Mouse (Mus musculus) gonadal fat pad, adult 2 months (tissue): ENCODE data around the gene Ctc1. TPM values are rescaled to one million over a fixed set of nuclear protein-coding genes. Genes with fewer than 3 reads are reported as not detected.

ENCODE experiments used
- DNase-seq: peaks from one replicate; pipeline ENCODE4 v3.0.0-alpha.2; 2012; ENCODE audit warnings: low read depth
- polyA plus RNA-seq: library from polyadenylated mRNA; depleted of rRNA; stranded (reverse); fragments of >200 nt; gene quantifications from 2 replicates; pipeline ENCODE4 v1.2.3, GENCODE M21; 2012

The Ctc1 gene
- polyA plus RNA-seq, 1 experiment: 39.8 TPM

DNA sequence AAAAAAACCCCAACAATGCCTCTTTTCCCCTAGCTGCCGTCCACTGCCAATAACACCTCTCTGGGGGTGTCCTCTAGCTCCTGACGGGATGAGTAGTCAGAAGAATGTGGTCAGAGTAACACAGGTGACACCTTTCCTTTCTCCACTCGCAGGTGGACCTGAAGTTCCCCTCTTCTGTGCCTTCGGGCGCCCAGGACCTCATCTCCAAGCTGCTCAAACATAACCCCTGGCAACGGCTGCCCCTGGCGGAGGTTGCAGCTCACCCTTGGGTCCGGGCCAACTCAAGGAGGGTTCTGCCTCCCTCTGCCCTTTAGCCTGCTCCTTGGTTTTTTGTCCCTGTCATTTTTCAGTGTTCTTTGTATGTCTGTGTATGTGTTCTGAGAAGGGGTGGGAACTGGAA, 35.0 kb downstream of the Ctc1 start:
- no peak for DNase-seq

DNA sequence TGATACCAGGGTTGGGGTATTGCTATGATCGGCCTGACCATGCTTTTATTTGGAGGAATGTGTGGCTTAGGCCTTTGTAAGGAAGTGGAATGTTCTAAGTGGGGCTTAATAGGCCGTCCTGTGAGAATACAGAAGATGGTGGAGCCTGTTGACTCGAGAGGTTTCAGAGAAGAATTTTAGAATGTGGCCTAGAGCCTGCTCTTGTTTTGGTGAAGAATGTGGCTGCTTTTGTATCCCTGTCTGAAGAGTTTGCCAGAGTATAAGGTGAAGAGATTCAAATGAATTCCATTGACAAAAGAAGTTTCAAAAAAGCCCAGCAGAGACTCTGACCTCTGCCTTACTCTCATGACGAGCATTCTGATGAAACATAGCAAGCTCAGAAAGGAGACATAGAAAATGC, 36.1 kb downstream of the Ctc1 start:
- DNase-seq: no peak

DNA sequence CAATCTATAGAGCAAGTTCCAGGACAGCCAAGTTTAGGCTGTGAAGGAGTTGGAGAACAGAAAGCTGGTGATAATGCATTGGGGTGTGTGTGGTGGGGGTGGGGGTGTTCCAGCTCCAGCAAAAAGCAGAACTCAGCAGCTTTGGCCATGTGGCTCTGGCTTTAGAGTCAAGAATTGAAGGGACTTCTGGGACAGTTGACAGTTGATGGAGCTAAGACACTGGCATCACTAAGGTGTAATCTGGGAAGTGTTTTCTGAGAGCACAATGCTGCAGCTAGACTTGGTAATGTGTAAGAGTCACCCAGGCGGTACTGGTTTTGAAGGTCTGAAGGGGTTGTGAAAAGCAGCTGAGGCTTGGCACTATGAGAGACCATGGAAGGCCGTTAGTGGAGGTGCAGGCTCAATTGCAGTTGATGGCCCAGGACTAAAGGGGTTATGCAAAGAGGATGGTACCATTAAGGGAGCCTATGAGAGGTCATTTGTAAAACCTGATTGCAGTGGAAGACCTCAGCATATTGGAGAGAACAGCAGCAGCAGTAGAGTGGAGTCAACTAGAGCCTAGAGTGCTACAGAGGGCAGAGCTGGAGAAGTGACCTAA, 37.2 kb downstream of the Ctc1 start:
- DNase-seq: no peak

- no peak for DNase-seq
Measured at GRCm38 (mm10) chr11:69053848-69054247, 38.1 kb downstream of the Ctc1 start.

GRCm38 (mm10) chr11:69058265-69058664, 42.6 kb downstream of the Ctc1 start:
- no peak for DNase-seq

GRCm38 (mm10) chr11:69058729-69059356, 43.1 kb downstream of the Ctc1 start:
- DNase-seq: no peak

GRCm38 (mm10) chr11:69059357-69059974, 43.8 kb downstream of the Ctc1 start, which contains the start of gene Borcs6:
TSS of gene Borcs6 (plus strand) at chr11:69059717.
- no peak for DNase-seq

GRCm38 (mm10) chr11:69059975-69060411, 44.3 kb downstream of the Ctc1 start:
- no peak for DNase-seq

GRCm38 (mm10) chr11:69060448-69061254, 44.9 kb downstream of the Ctc1 start:
- no peak for DNase-seq

DNA sequence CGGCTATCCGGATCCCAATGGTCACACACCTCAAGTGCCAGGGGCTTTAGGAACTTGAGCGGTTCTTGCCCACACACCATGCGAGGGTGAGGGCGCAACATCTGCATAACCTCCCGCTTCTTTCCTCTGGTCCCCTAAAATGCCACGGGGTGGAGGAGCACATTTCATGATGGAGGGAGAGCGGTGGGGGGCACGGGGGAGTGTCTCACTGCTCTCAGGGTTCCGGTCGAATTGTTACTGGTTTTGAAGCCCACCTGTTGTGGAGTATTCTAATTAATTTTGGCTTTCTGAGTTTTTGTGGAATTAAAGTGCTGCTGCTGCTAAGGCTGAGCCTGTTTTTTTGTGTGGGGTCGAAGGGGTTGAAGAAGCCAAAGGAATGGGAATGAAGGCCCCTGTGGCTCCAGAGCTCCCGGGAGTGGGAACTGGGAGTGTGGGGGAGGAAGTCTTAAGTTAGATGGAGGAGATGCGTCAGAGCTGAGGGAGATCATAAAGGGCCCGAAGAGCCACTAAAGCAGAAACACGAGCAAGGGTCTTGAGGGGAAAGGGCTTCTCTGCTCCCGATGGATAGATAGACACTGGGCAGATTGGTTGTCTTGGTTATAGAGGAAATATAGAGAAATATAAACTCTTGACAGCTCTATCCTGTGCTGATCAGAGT, 45.7 kb downstream of the Ctc1 start:
- DNase-seq: no peak

DNA sequence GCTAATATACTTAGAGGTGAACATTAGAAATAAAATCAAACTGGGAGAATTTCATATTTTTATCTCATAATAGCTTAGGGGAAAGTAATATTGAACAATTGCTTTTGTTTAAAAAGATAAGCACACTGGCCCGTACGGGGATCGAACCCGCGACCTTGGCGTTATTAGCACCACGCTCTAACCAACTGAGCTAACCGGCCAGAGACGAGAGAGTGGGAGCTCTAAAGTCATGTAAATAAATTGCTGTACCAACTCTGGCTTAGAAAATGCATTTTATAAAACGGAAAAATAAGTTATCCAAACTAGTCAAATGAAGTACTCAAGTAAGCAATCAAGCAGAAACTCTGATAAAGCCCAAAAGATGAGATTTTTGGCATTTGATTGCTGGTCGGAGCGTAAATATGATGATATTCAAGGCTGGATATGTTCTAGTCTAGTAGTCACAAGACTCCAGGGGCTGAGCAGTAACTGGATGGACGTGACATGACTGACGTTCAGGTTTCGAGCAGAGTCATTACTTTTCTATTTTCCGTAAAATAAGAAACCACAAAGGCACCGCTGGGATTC, 46.6 kb downstream of the Ctc1 start:
- DNase-seq: no peak

- no peak for DNase-seq
Measured at GRCm38 (mm10) chr11:69062761-69063224, 47.1 kb downstream of the Ctc1 start.

DNA sequence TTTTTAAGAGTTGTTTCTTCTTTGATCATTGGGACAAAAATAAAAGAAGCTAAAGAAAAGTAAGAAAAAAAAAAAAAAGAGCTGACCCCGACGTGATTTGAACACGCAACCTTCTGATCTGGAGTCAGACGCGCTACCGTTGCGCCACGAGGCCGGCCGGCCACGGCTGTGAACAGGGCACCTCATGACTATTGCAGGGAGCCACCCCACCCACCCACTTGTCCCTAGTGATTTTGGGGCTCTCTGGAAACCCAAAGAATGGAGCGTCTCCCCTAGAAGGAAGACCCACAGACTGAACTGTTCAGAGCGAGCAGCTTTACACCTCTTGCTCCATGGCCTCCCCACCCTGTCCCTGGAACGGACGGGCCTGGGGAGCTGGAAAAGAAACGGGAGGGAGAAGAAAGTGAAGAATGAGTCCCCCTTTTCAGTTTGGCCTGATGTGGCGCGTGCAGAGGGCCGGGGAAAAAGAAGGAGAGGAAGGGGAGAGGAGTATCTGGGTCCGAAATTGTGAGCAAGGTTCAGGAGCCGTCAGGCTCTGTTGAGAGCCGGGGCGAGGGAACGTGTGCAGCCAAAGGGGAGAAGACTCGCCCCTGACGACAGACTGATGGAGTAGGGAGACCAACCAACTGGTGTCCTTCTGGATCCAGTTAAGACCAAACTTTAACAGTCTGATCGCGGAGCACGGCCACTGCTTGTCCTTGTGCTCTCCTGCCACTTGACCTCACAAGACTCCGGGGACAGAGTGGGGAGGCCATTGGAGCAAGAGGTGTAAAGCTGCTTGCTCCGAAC, 47.9 kb downstream of the Ctc1 start:
- no peak for DNase-seq

GRCm38 (mm10) chr11:69064259-69065133, 48.8 kb downstream of the Ctc1 start:
- no peak for DNase-seq

- no peak for DNase-seq
Measured at GRCm38 (mm10) chr11:69065394-69065925, 49.7 kb downstream of the Ctc1 start.

GRCm38 (mm10) chr11:69066163-69066861, 50.6 kb downstream of the Ctc1 start:
- DNase-seq: no peak

- no peak for DNase-seq
Measured at GRCm38 (mm10) chr11:69066956-69067355, 51.2 kb downstream of the Ctc1 start.

DNA sequence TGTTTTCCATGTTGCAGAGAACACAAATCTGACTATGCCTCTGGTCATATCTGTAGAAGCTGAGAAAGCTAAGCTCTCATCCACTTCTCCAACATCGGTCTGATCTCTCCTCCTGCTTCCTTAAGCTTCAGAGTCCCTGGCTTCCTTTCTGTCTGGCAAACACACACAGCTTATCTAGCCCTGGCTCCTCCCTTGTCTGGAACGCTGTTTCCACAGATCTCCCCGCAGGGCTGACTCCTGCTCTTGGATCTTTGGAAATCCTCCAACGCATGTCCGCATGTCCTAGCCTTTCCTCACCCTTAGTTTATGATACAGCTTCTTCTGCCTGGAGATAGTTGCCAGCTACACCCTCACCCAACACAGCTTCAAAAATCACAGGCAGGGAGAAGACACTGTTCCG, 51.9 kb downstream of the Ctc1 start:
- no peak for DNase-seq

- no peak for DNase-seq
Measured at GRCm38 (mm10) chr11:69070093-69070492, 54.4 kb downstream of the Ctc1 start.
